Mouse (Mus musculus) left cerebral cortex, adult 9 months (tissue): ENCODE results near the gene Ndufaf2.

Experiments
- DNase-seq, 2 experiments: peaks; one replicate each; pipeline ENCODE4 v3.0.0; 2022; ENCODE audit warnings: low spot score in 2 of 2

Ndufaf2 gene

DNA sequence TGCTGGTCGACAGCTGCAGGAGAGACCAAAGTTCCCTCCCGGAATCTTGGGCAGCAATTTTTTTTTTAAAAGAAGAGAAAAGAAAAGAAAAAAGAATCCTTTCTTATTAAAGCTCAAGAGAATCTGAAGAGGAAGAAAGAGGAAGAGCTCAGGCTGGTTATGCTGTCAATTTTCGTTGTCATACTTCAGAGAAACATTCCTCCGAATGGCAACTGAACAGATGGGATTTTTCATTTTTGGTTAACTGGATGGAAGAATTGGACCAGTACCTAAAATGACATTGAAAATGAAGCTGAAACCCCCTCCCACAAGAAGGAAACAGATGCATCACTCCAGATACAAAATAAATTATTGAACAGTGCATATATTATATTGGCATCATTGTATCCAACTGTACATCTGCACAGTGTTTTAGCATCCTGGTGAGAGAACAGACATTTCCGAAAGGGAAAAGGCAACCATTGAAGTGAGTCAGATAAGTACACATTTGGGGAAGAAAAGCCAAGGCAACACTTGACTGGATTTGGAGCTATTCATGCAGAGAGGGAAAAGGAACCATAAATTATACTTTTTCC, 19.9 kb downstream of the Ndufaf2 start:
- no peak for DNase-seq

DNA sequence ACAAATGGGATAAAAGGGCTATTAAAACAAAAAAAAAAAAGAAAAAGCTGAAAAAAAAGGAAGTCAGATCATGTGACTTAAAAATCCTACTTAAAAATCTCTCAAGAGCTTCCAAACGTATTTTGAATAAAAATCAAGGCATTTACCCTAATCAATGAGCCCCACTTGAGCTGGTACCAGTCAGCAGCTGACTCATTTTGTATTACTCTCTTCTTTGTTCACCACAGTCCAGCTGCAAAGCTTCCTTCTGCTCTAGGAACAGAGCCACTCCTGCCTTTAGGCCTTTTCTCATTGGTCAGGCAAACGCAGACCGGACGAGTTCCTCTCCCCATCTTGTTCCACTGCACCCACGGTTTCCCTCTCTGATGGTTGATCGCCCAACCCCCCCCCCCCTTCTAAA, 22.8 kb downstream of the Ndufaf2 start:
- DNase-seq, result no peak

- DNase-seq, result no peak
Observed at GRCm38 (mm10) chr13:108132031-108132819, 26.2 kb downstream of the Ndufaf2 start.

GRCm38 (mm10) chr13:108130737-108131136, 27.7 kb downstream of the Ndufaf2 start:
- DNase-seq, result peak; percentile 23 to 37

- DNase-seq, result no peak
Observed at GRCm38 (mm10) chr13:108129070-108129469, 29.4 kb downstream of the Ndufaf2 start.

DNA sequence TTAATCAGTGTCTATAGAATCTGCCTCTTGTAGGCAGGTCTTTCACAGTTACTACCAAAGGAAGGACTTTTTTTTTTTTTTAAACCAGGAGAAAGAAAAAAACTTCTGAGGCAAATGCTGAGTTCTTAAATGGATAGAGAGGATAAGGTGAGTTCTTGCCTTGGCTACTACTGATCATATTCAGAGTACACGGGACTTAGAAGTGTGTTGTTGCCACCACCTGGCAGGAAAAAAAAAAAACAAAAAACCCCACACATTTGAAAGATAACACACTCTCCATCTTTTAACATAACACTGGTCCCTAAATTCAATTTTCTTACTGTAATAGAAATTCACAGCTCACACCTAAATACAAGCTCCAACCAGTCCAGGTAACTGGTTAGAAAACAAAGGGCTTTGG, 30.5 kb downstream of the Ndufaf2 start:
- no peak for DNase-seq

GRCm38 (mm10) chr13:108127130-108127529, 31.3 kb downstream of the Ndufaf2 start:
- DNase-seq, result no peak

DNA sequence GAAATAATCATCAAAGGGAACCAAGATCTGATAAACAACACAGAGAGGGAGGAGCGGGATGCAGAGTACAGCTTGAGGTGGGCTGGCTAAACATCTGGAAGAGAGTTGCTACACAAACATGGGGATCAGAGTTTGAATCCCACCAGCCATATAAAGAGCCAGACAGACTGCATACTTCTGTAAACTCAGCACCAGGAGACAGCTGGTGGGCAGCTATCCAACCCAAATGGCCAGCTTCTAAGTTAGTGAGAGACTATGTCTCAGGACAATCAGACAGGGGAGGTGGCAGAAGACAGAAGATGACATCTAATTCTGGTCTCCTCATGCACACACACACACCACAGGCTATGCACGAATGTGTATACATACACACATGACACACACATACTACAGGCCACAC, 32.2 kb downstream of the Ndufaf2 start:
- no peak for DNase-seq

DNA sequence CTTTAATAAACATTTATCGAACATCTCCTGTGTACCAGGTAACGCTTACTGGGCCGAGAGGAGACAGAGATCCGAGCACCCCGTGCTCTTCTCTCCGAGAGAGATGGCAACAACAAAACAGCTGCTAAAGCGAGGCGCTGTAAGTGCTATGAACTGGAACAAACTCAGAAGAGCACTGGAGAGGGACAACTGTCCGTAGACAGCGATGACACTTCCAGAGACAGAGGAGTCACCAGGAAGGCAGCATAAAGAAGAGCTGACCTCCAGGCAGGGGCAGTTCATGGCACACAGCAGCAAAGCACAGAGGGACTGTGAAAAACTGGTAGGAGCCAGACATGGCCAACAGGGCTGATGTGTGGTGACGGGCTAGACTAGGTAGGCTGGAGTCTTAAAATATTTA, 34.3 kb downstream of the Ndufaf2 start:
- no peak for DNase-seq

DNA sequence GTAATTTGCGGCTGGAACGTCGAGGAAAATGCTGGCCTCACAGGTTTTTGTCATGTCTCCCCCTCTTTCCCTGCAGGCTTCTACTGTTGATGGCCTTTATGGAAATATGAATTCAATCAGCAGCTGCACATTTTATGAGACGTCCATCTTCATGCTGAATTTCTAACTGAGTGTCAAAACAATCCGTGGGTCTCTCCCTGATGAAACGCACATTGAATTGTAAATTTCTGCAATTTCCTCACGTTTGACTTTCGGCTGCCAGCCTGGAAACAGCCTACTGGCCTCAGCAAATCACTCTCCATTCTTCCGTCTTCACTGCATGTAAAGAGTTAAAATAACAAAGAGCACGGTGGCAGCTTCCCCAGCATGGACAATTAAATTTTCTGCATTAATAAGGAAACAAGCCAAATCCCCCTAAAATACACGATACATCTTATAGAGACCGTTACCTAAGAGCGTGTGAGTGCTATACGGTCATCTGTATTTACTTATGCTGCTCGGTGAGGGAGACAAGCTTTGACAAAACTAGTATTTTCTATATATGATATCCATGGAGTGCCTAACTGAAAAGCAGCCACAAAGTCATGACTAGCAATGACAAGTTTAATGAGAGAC, 35.2 kb downstream of the Ndufaf2 start:
- no peak for DNase-seq

DNA sequence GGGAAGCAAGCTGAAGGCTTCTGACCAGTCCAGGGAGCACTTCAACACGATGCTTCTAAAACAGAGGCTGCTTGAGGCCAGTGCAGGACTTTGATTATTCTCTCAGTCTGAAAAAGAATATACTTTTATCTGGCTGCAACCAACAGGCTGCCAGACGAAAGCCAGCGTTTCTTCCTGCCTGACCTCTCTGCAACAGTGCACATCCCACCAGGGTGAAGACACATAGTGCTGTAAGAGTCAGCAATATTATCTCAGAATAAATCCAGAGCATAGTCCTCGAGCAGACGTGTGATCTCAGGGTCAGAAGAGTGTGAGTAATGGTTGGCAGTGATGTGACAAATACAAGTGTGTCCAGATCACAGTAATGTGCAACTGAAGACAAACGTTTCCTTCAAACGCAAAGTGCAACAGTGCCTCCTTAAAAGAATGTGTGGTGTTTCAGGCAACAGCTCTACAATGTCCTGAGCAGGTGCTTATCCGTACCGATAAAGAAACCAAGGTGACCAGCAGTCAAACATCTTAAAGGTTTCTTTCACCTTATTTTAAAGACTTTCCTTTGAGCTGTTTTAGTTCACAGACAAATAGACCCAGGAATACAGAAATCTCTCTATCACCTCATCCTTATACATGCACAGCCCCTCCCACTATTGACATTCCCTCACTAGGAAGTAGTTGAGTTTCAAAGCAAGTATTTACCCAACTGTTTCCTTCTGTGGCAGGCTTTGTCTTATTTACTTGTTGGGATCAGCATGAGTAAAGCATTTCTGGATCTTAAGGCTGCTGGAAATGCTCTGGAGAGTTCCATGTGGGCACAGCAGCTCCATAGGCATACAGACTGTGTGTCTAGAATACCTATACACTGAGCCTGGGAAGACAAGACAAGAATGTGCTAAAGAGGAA, 38.8 kb downstream of the Ndufaf2 start:
- DNase-seq, result no peak

DNA sequence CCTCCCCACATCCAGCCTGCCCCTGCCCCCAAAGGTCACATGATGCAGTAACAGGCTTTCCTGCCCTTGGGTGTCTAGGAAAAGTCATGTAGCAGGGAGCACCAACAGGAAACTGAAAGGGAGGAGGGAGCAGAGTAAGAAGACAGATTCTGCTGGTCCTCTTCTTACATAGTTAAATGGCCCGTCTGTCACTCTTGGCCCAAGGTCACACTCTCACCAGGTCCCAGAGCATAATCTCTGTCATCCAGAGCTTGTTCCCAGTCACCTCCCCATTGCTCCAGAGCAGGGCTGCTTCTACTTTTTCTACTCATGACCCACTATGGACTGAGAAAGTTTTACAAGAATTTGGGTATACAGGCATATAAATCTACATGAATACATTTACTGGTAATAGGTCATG, 40.2 kb downstream of the Ndufaf2 start:
- DNase-seq, result no peak

- no peak for DNase-seq
Observed at GRCm38 (mm10) chr13:108117654-108118053, 40.8 kb downstream of the Ndufaf2 start.

- DNase-seq, result no peak
Observed at GRCm38 (mm10) chr13:108114257-108114656, 44.2 kb downstream of the Ndufaf2 start.

- DNase-seq, result no peak
Observed at GRCm38 (mm10) chr13:108113536-108113935, 44.9 kb downstream of the Ndufaf2 start.

GRCm38 (mm10) chr13:108110929-108111328, 47.5 kb downstream of the Ndufaf2 start:
- no peak for DNase-seq

DNA sequence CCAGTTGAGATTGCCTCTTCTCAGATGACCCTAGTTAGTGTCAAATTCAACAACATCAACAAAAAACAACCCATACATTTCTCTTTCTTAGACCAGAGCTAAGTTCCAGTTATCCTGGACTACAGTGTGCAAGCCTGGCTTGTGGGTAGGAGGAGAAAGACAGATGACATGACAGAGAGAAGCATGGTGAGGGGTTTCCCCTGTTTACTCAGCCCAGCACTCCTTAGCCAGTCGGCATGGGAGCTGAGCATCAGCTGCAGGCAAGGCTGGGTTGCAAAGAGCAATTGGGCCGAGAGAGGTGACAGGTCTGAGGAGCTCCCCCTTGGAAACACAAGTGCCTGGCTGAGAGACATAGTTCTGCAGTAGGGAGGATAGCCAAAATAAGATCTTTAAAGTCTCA, 57.7 kb downstream of the Ndufaf2 start:
- no peak for DNase-seq

- DNase-seq, result no peak
Observed at GRCm38 (mm10) chr13:108096446-108096845, 62.0 kb downstream of the Ndufaf2 start.

DNA sequence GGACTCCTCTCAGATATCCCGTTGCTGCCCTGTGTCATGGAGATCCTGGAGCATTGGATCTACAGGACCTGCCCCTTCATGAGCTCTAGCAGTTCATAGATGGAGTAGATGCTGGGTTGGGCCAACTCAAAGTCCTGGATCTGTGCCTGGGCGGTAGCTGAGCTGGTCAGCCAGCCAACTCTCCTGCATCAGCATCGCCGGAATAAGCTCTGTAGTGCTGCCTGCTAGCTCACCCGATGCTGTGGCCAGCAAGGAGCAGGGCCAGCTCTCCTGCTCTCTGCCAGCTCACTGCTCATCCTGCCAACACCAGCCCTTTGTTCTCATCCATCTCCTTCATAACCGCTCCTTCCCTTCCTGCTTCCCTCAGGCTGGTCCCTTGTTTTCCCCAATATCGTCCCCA, 62.8 kb downstream of the Ndufaf2 start:
- peak; percentile 31 to 46 for DNase-seq

GRCm38 (mm10) chr13:108094681-108095080, 63.7 kb downstream of the Ndufaf2 start:
- no peak for DNase-seq

DNA sequence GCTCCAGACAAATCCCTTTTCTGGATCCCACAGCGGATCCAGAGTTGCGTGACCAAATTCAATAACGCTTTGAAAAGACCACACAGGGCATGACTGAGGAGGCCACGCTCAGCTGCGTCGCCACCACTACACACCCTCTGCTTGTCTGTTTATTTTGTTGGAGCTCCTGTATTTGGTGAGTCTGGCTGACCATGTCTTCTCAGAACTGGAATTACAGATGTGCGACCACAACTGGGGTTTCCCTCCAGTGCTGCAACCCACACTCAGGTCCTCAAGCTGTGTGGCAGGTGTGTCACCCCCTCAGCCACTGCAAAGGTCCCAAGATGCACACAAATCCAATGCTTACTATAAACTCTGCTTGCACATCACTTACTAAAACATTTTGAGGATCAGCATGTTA, 66.1 kb downstream of the Ndufaf2 start:
- DNase-seq, result no peak

DNA sequence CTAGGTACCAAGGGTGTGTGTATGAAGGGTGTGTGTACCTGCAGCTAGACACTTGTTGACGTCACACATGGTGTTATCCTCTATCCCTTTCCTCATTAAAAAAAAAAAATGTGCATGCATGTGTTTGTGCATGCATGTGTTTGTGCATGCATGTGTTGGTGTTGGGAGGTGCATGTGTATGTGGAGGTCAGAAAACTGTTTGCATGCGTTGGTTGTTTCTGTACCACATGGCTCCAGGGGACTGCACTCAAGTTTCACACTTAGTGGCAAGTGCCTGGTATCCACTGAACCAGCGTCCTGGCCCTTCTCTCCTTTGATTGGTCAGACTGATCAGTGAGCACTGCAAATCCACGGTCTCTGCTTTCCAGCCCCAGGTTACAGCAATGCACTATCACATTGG, 71.7 kb downstream of the Ndufaf2 start:
- no peak for DNase-seq
